Mouse (Mus musculus) kidney, embryonic 15.5 days (tissue): ENCODE measurements at regions not wholly inside any gene's neighbourhood (a gene's known extent, or its start where the extent isn't known, plus 50 kb on each side); places are given as distances from the start of the nearest gene placed in this dataset.

Experiments
- ATAC-seq: fragments of 200-750 bp; cut with Nextera tagmentation; replicated peaks from 2 replicates; pipeline ENCODE4 v1.8.0; 2017; ENCODE audit warnings: moderate TSS enrichment; ENCODE audit not compliant: low FRiP score
- H3K27ac ChIP-seq: fragments of 300-500 bp; sonication (generic); 2 replicates; pipeline ENCODE4 v1.5.1; 2015; ENCODE audit warnings: mild to moderate bottlenecking, inconsistent platforms
- H3K27me3 ChIP-seq: fragments of 300-500 bp; sonication (generic); 2 replicates; pipeline ENCODE4 v1.6.1; 2015; ENCODE audit warnings: inconsistent platforms
- H3K36me3 ChIP-seq: fragments of 300-500 bp; sonication (generic); 2 replicates; pipeline ENCODE4 v1.6.1; 2015; ENCODE audit warnings: inconsistent platforms
- H3K4me1 ChIP-seq: fragments of 300-500 bp; sonication (generic); 2 replicates; pipeline ENCODE4 v1.6.1; 2015; ENCODE audit warnings: inconsistent platforms
- H3K4me2 ChIP-seq: fragments of 300-500 bp; sonication (generic); 2 replicates; pipeline ENCODE4 v1.6.1; 2015; ENCODE audit warnings: moderate library complexity, mild to moderate bottlenecking, inconsistent platforms
- H3K4me3 ChIP-seq: fragments of 300-500 bp; sonication (generic); replicated peaks from 2 replicates; pipeline ENCODE4 v1.5.1; 2015; ENCODE audit warnings: mild to moderate bottlenecking, inconsistent platforms
- H3K9ac ChIP-seq: fragments of 300-500 bp; sonication (generic); 2 replicates; pipeline ENCODE4 v1.6.1; 2015; ENCODE audit warnings: mild to moderate bottlenecking, inconsistent platforms
- H3K9me3 ChIP-seq: fragments of 300-500 bp; sonication (generic); replicated peaks from 2 replicates; pipeline ENCODE4 v1.6.1; 2016; ENCODE audit warnings: inconsistent platforms
- WGBS: fragments of 180-500 bp; shearing (Covaris S2); methylation state at CpG from one replicate; pipeline ENCODE4 v1.1.7; 2015; ENCODE audit warnings: mixed read lengths; 5-methylcytosine and 5-hydroxymethylcytosine counted together

DNA sequence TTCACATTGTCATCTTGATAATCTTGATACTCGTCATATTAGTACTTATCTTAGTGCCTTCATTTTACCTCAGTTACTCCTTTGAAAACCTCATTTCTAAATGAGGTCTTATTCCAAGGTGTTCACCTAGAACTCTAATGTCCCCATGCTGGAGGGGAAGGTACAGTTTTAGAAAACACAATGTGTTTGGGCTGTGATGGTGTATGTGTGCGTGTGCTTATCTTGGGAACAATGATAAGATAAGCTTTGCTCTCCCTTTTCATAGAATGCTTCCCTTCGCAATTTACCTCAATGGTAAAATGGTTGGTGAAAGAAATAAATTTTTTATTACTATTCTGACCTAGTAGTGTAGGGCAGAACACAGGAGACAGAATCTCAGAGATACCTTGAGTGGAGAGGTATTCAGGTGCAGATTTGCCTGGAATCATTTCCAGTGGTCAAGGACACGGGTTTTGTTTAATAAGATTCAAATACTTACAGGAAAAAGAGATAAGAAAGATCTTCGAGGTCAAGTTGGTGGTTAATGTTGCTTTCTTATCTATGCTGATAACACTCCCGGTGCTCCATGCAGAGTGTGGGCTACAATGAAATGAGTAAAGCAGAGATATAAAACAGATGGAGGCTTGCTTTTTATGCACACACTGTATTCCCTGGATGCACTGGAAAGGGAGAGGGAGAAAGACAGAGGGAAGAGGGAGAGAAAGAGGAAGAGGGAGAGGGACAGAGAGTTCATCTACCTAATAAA, 471.6 kb downstream of the Klf12 start:
- Histone ChIP-seq H3K36me3 (no peaks in the 10 kb centered on the region), H3K4me3 (no peak overlapping the region), H3K4me2 (no peak overlapping the region), H3K9ac (no peak overlapping the region), H3K27ac (no peak overlapping the region), H3K27me3 (no peaks in the 10 kb centered on the region), H3K9me3 (no peaks in the 10 kb centered on the region), H3K4me1 (no peaks in the 10 kb centered on the region)
- 74% methylated on average over 6 of the region's 6 CpGs for WGBS
- ATAC-seq, result no peak
